Mouse (Mus musculus) hindbrain, embryonic 16.5 days (tissue): ENCODE results near the gene Gm44511. TPM values are rescaled to one million over a fixed set of nuclear protein-coding genes. Genes with fewer than 3 reads are reported as not detected.
"Not testable (repeated sequence)": the region's sequence is repeated elsewhere in the genome, so short reads cannot be mapped to it uniquely, and the experiment has no call there.

Source experiments
- ATAC-seq: fragments of 200-750 bp; cut with Nextera tagmentation; 2 replicates; pipeline ENCODE4 v1.8.0; 2017; ENCODE audit warnings: moderate TSS enrichment, moderate library complexity
- H3K27ac ChIP-seq: fragments of 300-500 bp; sonication (generic); 2 replicates; pipeline ENCODE4 v1.5.1; 2014; ENCODE audit warnings: low read depth, mild to moderate bottlenecking, control low read depth, low read length, moderate library complexity
- H3K27me3 ChIP-seq: fragments of 300-500 bp; sonication (generic); replicated peaks from 2 replicates; pipeline ENCODE4 v1.6.1; 2014; ENCODE audit warnings: low read length; ENCODE audit not compliant: control insufficient read depth, insufficient read depth
- H3K36me3 ChIP-seq: fragments of 300-500 bp; sonication (generic); 2 replicates; pipeline ENCODE4 v1.6.1; 2014; ENCODE audit warnings: mild to moderate bottlenecking, low read length, moderate library complexity, mixed read lengths; ENCODE audit not compliant: control insufficient read depth, insufficient read depth
- H3K4me1 ChIP-seq: fragments of 300-500 bp; sonication (generic); 2 replicates; pipeline ENCODE4 v1.6.1; 2014; ENCODE audit warnings: low read depth, low read length; ENCODE audit not compliant: control insufficient read depth, insufficient read depth
- H3K4me2 ChIP-seq: fragments of 300-500 bp; sonication (generic); 2 replicates; pipeline ENCODE4 v1.6.1; 2014; ENCODE audit warnings: mild to moderate bottlenecking, low read length, control low read depth, moderate library complexity
- H3K4me3 ChIP-seq: fragments of 300-500 bp; sonication (generic); 2 replicates; pipeline ENCODE4 v1.5.1; 2014; ENCODE audit warnings: mild to moderate bottlenecking, low read length, control low read depth, moderate library complexity
- H3K9ac ChIP-seq: fragments of 300-500 bp; sonication (generic); 2 replicates; pipeline ENCODE4 v1.6.1; 2014; ENCODE audit warnings: low read depth, mild to moderate bottlenecking, control low read depth, low read length, moderate library complexity
- H3K9me3 ChIP-seq: fragments of 300-500 bp; sonication (generic); 2 replicates; pipeline ENCODE4 v1.6.1; 2014; ENCODE audit warnings: mild to moderate bottlenecking, low read length, moderate library complexity; ENCODE audit not compliant: control insufficient read depth
- WGBS: fragments of 180-500 bp; shearing (Covaris S2); extraction: QIAGEN DNeasy Blood & Tissue Kit; methylation state at CpG from one replicate; pipeline ENCODE4 v1.1.7; 2014; 5-methylcytosine and 5-hydroxymethylcytosine counted together
- polyA plus RNA-seq: library from polyadenylated mRNA; unstranded; fragments of >200 nt; fragmentation: Nextera tagmentation; extraction: Ambion mirVana; gene quantifications from 2 replicates; pipeline ENCODE4 v1.2.1, GENCODE M21; 2015

Gene Gm44511
- polyA plus RNA-seq, 1 experiment from 2014 or later, result not detected

GRCm38 (mm10) chr6:128804823-128805640 is 21.1 kb downstream of the Gm44511 start:
- not testable (repeated sequence) for H3K4me2 ChIP-seq, H3K9me3 ChIP-seq, H3K9ac ChIP-seq, H3K4me1 ChIP-seq, H3K27ac ChIP-seq, H3K4me3 ChIP-seq, H3K36me3 ChIP-seq, H3K27me3 ChIP-seq, ATAC-seq
- WGBS, result 63% methylated on average over 7 of the region's 7 CpGs

GRCm38 (mm10) chr6:128802999-128803857 is 22.9 kb downstream of the Gm44511 start:
- peak; percentile 92 for ATAC-seq
- H3K27me3 ChIP-seq, result no peaks in the 10 kb centered on the region
- H3K4me3 ChIP-seq, result peak overlapping the region; percentile 47
- peak overlapping the region; percentile 66 for H3K9ac ChIP-seq
- H3K4me2 ChIP-seq, result peak overlapping the region; percentile 70
- peaks cover 1% of the 10 kb centered on the region; the same call in 1 of the 2 replicates for H3K4me1 ChIP-seq
- H3K9me3 ChIP-seq, result no peaks in the 10 kb centered on the region
- H3K27ac ChIP-seq, result peak overlapping the region; percentile 88
- 5% methylated on average over 25 of the region's 26 CpGs for WGBS
- no peaks in the 10 kb centered on the region for H3K36me3 ChIP-seq

- ATAC-seq, result peak; percentile 57
- H3K9ac ChIP-seq, result peak overlapping the region; percentile 66
- H3K4me3 ChIP-seq, result peak overlapping the region; percentile 47
- H3K4me1 ChIP-seq, result peaks cover 8% of the 10 kb centered on the region
- H3K9me3 ChIP-seq, result no peaks in the 10 kb centered on the region
- WGBS, result 12% methylated on average over 10 of the region's 10 CpGs
- no peaks in the 10 kb centered on the region for H3K27me3 ChIP-seq
- H3K27ac ChIP-seq, result peak overlapping the region; percentile 88
- H3K4me2 ChIP-seq, result peak overlapping the region; percentile 70
- no peaks in the 10 kb centered on the region for H3K36me3 ChIP-seq
These were observed 23.6 kb downstream of the Gm44511 start for GRCm38 (mm10) chr6:128802557-128802956.

GRCm38 (mm10) chr6:128800696-128801095 is 25.4 kb downstream of the Gm44511 start:
- WGBS, result 81% methylated on average over 5 of the region's 5 CpGs
- H3K27me3 ChIP-seq, H3K36me3 ChIP-seq, H3K9ac ChIP-seq, H3K9me3 ChIP-seq, H3K4me3 ChIP-seq, ATAC-seq, H3K27ac ChIP-seq: not testable (repeated sequence)
- Histone ChIP-seq H3K4me1 (peaks cover 11% of the 10 kb centered on the region), H3K4me2 (peak overlapping the region; percentile 32)

DNA sequence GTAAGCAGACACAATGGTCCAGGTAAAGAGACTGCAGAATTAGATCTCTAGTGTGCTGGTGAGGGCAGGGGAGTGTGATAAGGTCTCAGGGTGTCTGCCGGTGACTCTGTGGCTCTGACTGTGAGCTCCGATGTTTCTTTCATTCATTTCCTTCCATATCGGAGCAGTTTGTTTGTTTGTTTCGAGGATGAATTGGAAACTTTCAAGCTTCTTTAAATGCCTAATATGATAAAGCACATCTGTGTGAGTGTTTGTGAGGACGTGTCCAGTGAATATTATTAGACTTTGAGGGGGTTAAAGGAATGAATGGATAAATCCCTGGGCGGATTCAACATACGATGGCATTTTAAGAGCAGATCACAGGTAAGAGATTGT is 26.2 kb downstream of the Gm44511 start:
- 19% methylated on average over 7 of the region's 7 CpGs for WGBS
- no peak for ATAC-seq

GRCm38 (mm10) chr6:128799144-128799895 is 26.8 kb downstream of the Gm44511 start:
- H3K36me3 ChIP-seq, H3K27me3 ChIP-seq, H3K9me3 ChIP-seq: not testable (repeated sequence)
- ATAC-seq, result peak; percentile 80
- H3K9ac ChIP-seq, result peak overlapping the region; percentile 71
- H3K4me1 ChIP-seq, result peaks cover 11% of the 10 kb centered on the region
- under 1% methylated on average over 49 of the region's 49 CpGs for WGBS
- peak overlapping the region; percentile 56 for H3K4me2 ChIP-seq
- H3K4me3 ChIP-seq, result peak overlapping the region; percentile 58
- H3K27ac ChIP-seq, result peak overlapping the region; percentile 90

More for the DNA sequence above, 26.2 kb downstream of the Gm44511 start:
- Histone ChIP-seq H3K4me2 (peak overlapping the region; percentile 56), H3K36me3 (no peaks in the 10 kb centered on the region), H3K27me3 (no peaks in the 10 kb centered on the region), H3K4me1 (peaks cover 11% of the 10 kb centered on the region), H3K4me3 (peak overlapping the region; percentile 58), H3K9me3 (no peaks in the 10 kb centered on the region), H3K27ac (peak overlapping the region; percentile 72), H3K9ac (peak overlapping the region; percentile 36)

DNA sequence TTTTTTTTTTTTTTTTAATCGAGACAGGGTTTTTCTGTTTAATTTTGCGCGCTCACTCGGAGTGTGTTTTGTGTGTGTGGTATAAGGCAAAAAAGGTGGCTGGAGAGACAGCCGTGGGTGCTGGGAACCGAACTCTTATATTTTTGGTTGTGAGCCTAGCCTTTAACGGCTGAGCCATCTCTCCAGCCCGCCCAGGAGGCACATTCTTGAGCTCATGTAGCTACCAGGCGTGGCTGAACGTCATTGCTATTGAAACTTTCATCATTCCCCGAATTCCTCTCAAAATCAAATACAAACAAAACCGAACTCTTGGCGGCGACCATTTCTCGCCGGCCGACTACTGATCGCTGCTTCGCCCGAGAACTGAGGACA is 27.4 kb downstream of the Gm44511 start:
- Histone ChIP-seq H3K9ac (peak overlapping the region; percentile 71), H3K4me3 (peak overlapping the region; percentile 58), H3K4me1 (peaks cover 11% of the 10 kb centered on the region), H3K4me2 (peak overlapping the region; percentile 82), H3K27ac (peak overlapping the region; percentile 90)
- WGBS, result 0% methylated on average over 20 of the region's 20 CpGs
- not testable (repeated sequence) for H3K9me3 ChIP-seq, H3K36me3 ChIP-seq, H3K27me3 ChIP-seq
- ATAC-seq, result peak; percentile 55

- H3K9me3 ChIP-seq, result no peaks in the 10 kb centered on the region
- H3K4me2 ChIP-seq, result peak overlapping the region; percentile 82
These were observed 28.0 kb downstream of the Gm44511 start for GRCm38 (mm10) chr6:128797936-128798771.

More at GRCm38 (mm10) chr6:128797936-128798771, 28.0 kb downstream of the Gm44511 start:
- no peak for ATAC-seq
- Histone ChIP-seq H3K9ac (peak overlapping the region; percentile 61), H3K4me1 (peaks cover 11% of the 10 kb centered on the region), H3K27ac (peak overlapping the region; percentile 30), H3K36me3 (no peaks in the 10 kb centered on the region), H3K27me3 (no peaks in the 10 kb centered on the region), H3K4me3 (peak overlapping the region; percentile 58)
- WGBS, result 10% methylated on average over 15 of the region's 15 CpGs
